Mouse (Mus musculus): ENCODE data around the gene Adrm1. TPM values are rescaled to one million over a fixed set of nuclear protein-coding genes. Genes with fewer than 3 reads are reported as not detected.

The Adrm1 gene
- polyA plus RNA-seq, 1 experiment: 45.5 TPM

GRCm38 (mm10) chr2:180187362-180187761 lies 16.1 kb downstream of the Adrm1 start:
- no peak for TF ChIP-seq POLR2A (IDR thresholded peaks at IDR 0.05; ENCODE audit: borderline replicate concordance, control insufficient read depth, low read depth, low read length)
- TF ChIP-seq CTCF (IDR thresholded peaks at IDR 0.05; ENCODE audit: control insufficient read depth, insufficient read depth, low read length): no peak
- Histone ChIP-seq H3K4me3 (replicated peaks; ENCODE audit: control insufficient read depth, low read depth, low read length) (no peak overlapping the region), H3K4me1 (ENCODE audit: control insufficient read depth, insufficient read depth, low read length) (no peaks in the 10 kb centered on the region), H3K27ac (ENCODE audit: control insufficient read depth, insufficient read depth, low read depth, low read length, poor library complexity) (no peak overlapping the region)
- 87% methylated on average over 11 of the region's 11 CpGs for WGBS

DNA sequence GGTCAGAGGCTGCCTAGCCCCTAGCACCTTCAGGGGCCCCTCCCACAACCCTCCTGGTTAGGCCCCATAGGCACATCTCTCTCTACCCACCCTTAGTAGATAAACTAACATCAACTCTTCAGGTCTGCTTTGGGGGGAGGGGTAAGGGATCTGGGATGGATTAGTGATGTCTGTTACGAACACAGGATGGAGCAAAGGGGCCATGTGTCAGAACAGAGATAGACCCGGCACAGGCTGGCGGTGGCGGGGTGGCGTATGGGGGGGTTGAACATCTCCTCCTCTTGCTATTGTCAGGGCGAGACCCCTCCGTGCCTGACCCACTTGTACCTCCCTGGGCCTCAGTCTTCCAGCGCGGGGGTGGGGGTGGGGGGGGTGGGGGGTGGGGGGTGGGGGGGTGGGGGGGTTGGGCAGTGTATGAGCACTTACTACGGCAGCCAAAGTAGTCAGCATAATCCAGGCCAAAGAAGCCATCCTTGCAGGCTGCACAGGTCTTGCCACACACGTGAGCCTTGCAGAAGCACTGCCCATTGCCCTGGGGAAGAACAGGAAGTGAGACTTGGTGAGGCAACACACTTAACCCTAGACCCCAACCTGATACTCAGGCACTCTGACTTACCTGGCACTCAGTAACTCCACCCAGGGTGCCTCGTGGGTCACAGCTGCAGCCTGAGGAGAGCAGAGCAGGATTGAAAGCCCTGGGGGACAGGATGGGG lies 25.5 kb downstream of the Adrm1 start:
- WGBS: 54% methylated on average over 12 of the region's 12 CpGs
- Histone ChIP-seq H3K4me1 (ENCODE audit: control insufficient read depth, insufficient read depth, low read length) (no peaks in the 10 kb centered on the region; the same call in 1 of the 2 replicates), H3K4me3 (replicated peaks; ENCODE audit: control insufficient read depth, low read depth, low read length) (no peak overlapping the region), H3K27ac (ENCODE audit: control insufficient read depth, insufficient read depth, low read depth, low read length, poor library complexity) (no peak overlapping the region)
- TF ChIP-seq CTCF (IDR thresholded peaks at IDR 0.05; ENCODE audit: control insufficient read depth, insufficient read depth, low read length) (no peak), POLR2A (IDR thresholded peaks at IDR 0.05; ENCODE audit: borderline replicate concordance, control insufficient read depth, low read depth, low read length) (no peak)

DNA sequence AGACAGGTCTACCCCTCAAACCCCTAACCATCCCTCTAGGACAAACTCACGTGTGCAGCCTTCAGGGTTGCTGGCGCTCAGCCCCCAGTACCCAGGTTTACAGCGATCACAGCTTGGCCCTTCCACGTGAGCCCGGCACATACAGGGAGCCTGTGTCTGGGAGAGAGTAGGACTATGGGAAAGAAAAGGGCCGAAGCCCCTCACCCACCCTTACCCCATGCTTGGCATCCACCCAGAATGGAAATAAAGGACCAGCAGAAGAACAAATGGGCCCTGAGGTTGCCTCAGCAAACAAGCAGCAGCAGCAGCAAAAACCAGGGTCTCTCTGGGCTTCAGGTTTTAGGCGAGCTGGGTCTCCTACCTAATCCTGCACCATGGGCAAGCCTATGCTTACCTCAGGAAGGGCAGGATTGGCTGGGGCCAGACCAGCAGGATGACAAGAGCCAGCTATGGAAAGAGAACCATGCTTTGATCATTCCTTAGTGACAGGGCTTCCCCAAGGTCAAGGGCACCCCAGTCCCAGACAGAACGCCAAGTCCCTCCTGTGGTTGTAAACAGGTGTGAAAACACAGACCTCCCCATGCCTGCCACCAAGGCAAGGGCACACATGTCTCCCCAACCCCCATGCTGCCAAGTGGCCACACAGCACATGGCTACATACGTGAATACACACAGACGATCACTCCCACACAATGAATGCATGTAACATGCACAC lies 26.2 kb downstream of the Adrm1 start:
- 77% methylated on average over 10 of the region's 10 CpGs for WGBS
- no peak overlapping the region for H3K27ac ChIP-seq (ENCODE audit: control insufficient read depth, insufficient read depth, low read depth, low read length, poor library complexity)
- TF ChIP-seq POLR2A (IDR thresholded peaks at IDR 0.05; ENCODE audit: borderline replicate concordance, control insufficient read depth, low read depth, low read length): no peak
- H3K4me3 ChIP-seq (replicated peaks; ENCODE audit: control insufficient read depth, low read depth, low read length): no peak overlapping the region
- no peaks in the 10 kb centered on the region; the same call in 1 of the 2 replicates for H3K4me1 ChIP-seq (ENCODE audit: control insufficient read depth, insufficient read depth, low read length)

GRCm38 (mm10) chr2:180198782-180199181 lies 27.5 kb downstream of the Adrm1 start:
- WGBS: 82% methylated on average over 10 of the region's 10 CpGs
- H3K4me3 ChIP-seq (replicated peaks; ENCODE audit: control insufficient read depth, low read depth, low read length): no peak overlapping the region
- H3K27ac ChIP-seq (ENCODE audit: control insufficient read depth, insufficient read depth, low read depth, low read length, poor library complexity): no peak overlapping the region
- no peaks in the 10 kb centered on the region; the same call in 1 of the 2 replicates for H3K4me1 ChIP-seq (ENCODE audit: control insufficient read depth, insufficient read depth, low read length)
- TF ChIP-seq CTCF (IDR thresholded peaks at IDR 0.05; ENCODE audit: control insufficient read depth, insufficient read depth, low read length) (no peak), POLR2A (IDR thresholded peaks at IDR 0.05; ENCODE audit: borderline replicate concordance, control insufficient read depth, low read depth, low read length) (no peak)

DNA sequence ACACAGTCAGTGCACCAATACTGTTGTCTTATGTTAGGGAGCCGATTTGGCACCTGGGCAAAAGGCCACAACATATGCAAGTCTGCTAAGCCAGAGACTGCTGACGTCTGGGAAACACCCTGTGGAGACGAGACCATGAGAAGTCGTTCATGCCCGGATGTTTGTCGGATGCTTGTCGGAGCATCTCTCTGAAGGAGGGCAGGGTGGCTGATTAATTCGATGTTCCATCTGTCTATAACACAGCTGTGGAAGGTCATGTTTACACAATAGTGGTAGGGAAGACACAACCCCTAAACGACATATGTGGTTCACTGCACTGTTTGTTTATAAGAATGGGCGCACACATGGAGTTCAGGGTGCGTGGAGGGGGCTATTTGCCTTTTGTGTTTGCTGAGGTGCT lies 29.4 kb downstream of the Adrm1 start:
- H3K27ac ChIP-seq (ENCODE audit: control insufficient read depth, insufficient read depth, low read depth, low read length, poor library complexity): no peak overlapping the region
- TF ChIP-seq CTCF (IDR thresholded peaks at IDR 0.05; ENCODE audit: control insufficient read depth, insufficient read depth, low read length): no peak
- TF ChIP-seq POLR2A (IDR thresholded peaks at IDR 0.05; ENCODE audit: borderline replicate concordance, control insufficient read depth, low read depth, low read length): no peak
- H3K4me3 ChIP-seq (replicated peaks; ENCODE audit: control insufficient read depth, low read depth, low read length): no peak overlapping the region
- 85% methylated on average over 11 of the region's 11 CpGs for WGBS
- no peaks in the 10 kb centered on the region; the same call in 1 of the 2 replicates for H3K4me1 ChIP-seq (ENCODE audit: control insufficient read depth, insufficient read depth, low read length)

- no peak overlapping the region for H3K4me3 ChIP-seq (replicated peaks; ENCODE audit: control insufficient read depth, low read depth, low read length)
- TF ChIP-seq POLR2A (IDR thresholded peaks at IDR 0.05; ENCODE audit: borderline replicate concordance, control insufficient read depth, low read depth, low read length): no peak
- no peak for TF ChIP-seq CTCF (IDR thresholded peaks at IDR 0.05; ENCODE audit: control insufficient read depth, insufficient read depth, low read length)
- no peak overlapping the region for H3K27ac ChIP-seq (ENCODE audit: control insufficient read depth, insufficient read depth, low read depth, low read length, poor library complexity)
- H3K4me1 ChIP-seq (ENCODE audit: control insufficient read depth, insufficient read depth, low read length): no peaks in the 10 kb centered on the region; the same call in 1 of the 2 replicates
- 73% methylated on average over 9 of the region's 9 CpGs for WGBS
Observed at GRCm38 (mm10) chr2:180201303-180201702, 30.0 kb downstream of the Adrm1 start.

- no peak for TF ChIP-seq CTCF (IDR thresholded peaks at IDR 0.05; ENCODE audit: control insufficient read depth, insufficient read depth, low read length)
- TF ChIP-seq POLR2A (IDR thresholded peaks at IDR 0.05; ENCODE audit: borderline replicate concordance, control insufficient read depth, low read depth, low read length): no peak
- WGBS: 81% methylated on average over 14 of the region's 14 CpGs
- H3K4me3 ChIP-seq (replicated peaks; ENCODE audit: control insufficient read depth, low read depth, low read length): no peak overlapping the region
- H3K27ac ChIP-seq (ENCODE audit: control insufficient read depth, insufficient read depth, low read depth, low read length, poor library complexity): no peak overlapping the region
- H3K4me1 ChIP-seq (ENCODE audit: control insufficient read depth, insufficient read depth, low read length): no peaks in the 10 kb centered on the region
Observed at GRCm38 (mm10) chr2:180202263-180202662, 31.0 kb downstream of the Adrm1 start.

GRCm38 (mm10) chr2:180202805-180203204 lies 31.5 kb downstream of the Adrm1 start:
- Histone ChIP-seq H3K27ac (ENCODE audit: control insufficient read depth, insufficient read depth, low read depth, low read length, poor library complexity) (no peak overlapping the region), H3K4me1 (ENCODE audit: control insufficient read depth, insufficient read depth, low read length) (no peaks in the 10 kb centered on the region), H3K4me3 (replicated peaks; ENCODE audit: control insufficient read depth, low read depth, low read length) (no peak overlapping the region)
- WGBS: 7% methylated on average over 10 of the region's 10 CpGs
- TF ChIP-seq CTCF (IDR thresholded peaks at IDR 0.05; ENCODE audit: control insufficient read depth, insufficient read depth, low read length): no peak
- no peak for TF ChIP-seq POLR2A (IDR thresholded peaks at IDR 0.05; ENCODE audit: borderline replicate concordance, control insufficient read depth, low read depth, low read length)
